Mouse (Mus musculus) kidney, postnatal 10 days (tissue): ENCODE data around the gene Men1.

Experiments used
- DNase-seq: peaks from one replicate; pipeline ENCODE4 v3.0.0; 2021; ENCODE audit warnings: mixed read lengths

Men1 gene

DNA sequence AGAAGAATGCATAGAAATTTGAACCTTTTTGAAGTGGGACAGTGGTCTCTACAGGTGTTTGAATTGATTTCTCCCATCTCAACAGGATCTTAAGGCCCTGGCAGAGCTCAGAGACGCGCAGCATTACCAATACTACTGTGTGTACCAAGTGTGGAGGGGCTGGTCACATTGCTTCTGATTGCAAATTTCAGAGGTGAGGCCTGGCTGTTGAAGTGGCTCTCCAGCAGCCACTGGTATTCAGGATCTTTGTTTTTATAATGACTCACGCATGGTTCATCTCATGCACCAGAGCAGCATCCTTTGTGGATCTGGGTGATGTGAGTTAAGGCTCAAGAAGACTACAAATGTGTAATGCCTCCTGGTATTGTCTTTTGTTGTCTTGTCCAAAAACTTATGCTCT lies 37.7 kb downstream of the Men1 start:
- no peak for DNase-seq

DNA sequence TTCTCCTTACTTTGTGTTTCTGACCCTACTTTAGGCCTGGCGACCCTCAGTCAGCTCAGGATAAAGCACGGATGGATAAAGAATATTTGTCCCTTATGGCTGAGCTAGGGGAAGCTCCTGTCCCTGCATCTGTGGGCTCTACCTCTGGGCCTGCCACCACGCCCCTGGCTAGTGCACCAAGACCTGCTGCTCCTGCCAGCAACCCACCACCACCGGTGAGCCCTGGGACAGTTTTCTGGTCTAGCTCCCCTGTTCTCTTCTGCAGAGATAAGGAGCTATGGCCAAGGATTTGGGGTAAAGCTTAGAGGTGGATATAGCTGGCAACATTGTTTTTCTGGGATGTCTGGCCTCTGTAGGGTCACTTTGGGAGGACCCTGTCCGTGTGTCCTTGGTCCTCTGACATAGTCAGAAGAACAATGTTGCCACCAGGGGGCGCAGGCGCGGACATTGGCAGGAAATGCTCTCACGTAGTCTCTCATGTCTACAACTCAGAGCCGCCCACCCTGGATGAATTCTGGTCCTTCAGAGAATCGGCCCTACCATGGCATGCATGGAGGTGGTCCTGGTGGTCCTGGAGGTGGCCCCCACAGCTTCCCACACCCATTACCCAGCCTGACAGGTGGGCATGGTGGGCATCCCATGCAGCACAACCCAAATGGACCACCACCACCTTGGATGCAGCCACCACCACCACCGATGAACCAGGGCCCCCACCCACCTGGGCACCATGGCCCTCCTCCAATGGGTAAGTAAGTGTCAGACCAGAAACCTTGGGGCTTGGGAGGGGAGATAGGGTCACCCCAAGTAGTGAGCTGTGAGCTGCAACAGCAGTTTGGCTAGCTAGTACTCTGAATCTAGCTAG lies 39.0 kb downstream of the Men1 start:
- DNase-seq: peak; percentile 95

DNA sequence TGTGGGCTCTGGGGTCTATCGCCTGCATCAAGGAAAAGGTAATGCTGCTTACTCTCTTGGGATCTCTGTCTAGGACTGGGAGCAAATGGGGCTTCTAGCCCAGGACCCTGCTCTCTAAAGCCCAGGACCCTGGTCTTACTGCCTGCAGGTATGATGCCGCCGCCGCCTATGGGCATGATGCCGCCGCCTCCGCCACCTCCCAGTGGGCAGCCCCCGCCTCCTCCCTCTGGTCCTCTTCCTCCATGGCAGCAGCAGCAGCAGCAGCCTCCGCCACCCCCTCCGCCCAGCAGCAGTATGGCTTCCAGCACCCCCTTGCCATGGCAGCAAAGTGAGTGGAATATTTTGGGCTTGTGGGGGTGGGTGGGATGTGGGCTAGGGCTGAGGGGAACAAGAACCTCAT lies 39.8 kb downstream of the Men1 start:
- no peak for DNase-seq

DNA sequence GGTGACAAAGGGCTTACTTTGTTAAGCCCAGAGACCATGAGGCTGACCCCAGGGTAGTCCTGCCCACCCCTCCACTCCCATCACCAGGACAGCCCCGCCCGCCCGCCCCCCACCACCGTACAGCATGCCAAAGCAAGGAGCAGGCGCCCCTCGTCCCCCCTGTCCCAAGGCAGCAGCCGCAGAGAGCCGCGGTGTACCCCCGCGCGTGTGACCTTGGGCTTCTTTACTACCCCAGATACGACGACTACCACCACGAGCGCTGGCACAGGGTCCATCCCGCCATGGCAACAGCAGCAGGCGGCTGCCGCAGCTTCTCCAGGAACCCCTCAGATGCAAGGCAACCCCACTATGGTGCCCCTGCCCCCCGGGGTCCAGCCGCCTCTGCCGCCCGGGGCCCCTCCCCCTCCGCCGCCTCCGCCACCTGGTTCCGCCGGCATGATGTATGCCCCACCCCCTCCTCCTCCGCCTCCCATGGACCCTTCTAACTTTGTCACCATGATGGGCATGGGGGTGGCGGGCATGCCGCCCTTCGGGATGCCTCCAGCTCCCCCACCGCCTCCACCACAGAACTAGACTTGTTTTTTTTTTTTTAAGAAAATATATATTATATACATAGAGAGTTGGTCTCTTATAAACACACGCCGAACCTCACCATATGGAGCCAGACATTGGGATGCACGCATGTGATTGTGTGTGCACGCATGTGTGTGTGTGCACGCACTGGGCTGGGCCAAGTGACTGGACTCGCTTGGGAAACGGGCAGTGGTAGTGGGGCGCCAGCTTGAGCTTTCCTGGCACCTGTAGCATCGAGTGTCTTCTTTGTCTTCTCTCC lies 40.9 kb downstream of the Men1 start:
- no peak for DNase-seq

DNA sequence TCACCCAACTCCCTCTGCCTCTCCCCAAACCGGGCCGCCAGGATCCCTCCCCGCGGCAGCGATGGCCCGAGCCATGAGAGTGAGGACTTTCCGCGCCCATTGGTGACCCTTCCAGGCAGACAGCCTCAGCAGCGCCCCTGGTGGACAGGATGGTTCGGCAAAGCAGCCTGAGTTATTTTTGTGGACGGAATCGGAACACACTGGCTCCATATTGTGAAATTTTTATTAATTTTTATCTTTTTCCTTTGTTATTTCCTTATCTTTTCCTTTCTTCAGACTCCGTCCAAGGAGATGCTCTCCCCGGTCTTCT lies 41.4 kb downstream of the Men1 start:
- peak; percentile 81 for DNase-seq

DNA sequence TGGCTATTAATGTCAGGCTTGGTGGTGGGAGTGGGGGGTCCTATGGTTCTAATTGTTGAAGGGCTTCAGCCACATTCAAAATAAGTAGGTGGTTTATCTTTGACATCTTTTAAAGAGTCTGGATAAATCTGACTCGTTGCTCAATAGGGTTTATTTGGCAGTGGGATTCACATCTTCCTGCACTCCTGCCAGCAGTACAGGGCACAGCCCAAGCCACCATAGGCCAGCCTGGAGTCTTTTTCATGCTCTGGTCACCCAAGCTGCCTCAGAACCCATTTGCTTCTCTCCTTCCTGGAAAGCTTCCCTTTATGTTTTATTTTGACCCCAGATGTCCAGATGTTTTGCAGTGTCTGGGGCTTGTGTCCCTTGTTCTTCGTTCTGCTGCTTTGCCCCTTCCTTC lies 41.9 kb downstream of the Men1 start:
- no peak for DNase-seq

DNA sequence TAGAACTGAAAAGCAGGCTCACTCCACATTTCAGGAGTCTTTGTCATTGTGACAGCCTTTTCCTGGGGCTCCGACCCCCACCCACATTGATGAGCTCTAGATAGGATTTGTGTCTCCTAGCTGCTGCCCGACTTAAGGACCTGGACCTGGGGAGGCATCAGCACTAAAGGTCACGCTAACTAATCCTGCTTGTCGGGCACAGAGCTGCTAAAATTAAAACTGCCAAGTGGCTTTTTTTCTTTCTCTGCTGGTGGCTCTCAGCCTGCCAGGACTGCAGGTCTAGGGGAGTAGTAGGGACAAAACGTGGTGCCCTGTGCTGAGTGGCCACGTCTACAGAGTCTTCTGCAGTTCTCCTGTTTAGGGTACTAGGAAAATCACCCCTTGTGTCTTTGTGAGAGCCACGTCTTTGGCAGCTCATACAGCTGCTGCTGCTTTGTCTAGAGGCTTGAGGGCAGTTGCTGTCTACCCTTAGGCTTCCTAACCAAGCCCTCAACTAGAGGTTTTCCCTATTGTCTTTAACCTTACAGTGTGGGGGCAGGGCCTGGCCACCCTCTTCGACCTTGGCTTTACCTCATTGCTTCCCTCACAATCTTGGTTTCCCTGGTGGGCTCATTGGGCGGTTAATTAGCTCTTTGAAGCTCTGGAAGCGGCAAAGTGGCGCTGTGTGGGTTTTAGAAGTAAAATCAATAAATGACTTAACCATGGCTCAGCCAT lies 42.7 kb downstream of the Men1 start:
- no peak for DNase-seq

DNA sequence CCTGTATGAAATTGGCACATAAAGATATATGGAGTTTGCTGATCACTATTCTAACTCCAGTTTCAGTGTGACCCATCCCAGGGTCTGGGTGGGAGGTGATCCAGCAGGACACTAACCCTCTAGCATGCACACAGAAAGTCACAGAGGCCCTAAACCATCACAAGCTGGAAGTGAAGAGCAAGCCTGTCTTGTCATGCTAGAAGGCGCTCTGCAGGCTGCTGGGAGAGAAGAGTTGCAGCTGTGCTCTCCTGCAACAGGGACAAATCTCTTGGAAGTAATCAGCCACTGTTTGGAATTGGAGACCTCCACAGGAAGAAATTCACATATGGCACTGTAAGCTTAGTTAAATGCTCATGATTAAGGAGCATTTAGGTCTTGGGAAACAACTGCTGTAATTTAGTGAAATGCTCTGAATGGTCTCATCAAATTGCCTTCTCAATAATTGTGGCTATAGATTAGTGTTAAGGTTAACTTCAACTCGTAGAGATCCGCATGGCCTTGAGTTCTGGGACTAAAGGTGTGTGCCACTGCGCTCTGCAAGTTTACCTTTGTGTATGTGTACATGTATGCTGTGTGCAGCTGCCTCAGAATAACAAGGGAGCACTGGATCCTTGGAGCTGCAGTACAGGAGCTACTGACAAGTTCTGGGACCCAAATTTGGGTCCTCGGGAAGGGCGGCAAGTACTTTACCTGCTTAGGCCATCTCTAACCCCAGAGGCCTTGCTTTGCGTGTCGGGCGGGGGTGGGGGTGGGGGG lies 45.8 kb downstream of the Men1 start:
- no peak for DNase-seq

DNA sequence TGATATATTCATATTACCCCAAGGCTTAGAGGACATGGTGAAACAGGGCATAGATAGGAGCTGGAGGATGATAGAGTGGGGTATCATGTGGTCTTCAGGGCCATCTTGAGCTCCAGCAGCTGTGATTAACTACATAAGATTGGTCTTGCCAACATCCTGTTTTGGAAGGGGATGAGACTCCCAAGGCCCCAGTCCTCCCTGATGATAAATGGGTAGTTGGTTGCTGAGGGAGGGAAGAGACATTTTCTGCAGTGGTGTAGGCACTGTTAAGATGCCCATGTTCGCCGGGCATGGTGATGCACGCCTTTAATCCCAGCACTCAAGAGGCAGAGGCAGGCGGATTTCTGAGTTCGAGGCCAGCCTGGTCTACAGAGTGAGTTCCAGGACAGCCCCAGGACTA lies 46.5 kb downstream of the Men1 start:
- DNase-seq: no peak

DNA sequence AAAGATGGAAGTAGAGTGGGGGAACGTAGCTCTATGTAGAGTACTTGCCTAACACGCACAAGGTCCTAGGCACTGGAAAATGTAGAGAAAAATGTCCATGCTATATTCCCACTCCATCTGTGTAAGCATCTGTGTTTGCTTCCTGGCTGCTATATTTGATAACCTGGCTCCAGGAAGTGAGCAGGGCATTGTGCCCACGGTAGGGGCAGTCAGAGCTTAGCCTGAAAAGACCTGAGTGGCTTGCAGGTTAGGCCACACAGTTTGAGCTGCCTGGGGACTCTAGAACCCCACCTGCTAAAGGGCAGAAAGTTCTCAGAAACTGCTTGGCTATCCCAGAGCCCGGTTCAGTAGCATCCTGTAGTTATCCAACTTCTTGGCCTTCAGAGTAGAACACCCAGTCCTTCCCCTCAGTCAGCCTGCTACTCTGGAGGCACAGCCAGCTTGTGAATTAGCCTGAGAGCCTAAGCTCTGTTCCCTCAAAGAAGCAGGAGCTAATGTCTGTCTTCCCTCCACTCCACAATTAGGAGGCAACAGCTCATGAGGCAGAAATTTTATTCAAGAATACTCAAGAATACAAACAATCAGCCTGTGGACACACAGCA lies 47.6 kb downstream of the Men1 start:
- no peak for DNase-seq

DNA sequence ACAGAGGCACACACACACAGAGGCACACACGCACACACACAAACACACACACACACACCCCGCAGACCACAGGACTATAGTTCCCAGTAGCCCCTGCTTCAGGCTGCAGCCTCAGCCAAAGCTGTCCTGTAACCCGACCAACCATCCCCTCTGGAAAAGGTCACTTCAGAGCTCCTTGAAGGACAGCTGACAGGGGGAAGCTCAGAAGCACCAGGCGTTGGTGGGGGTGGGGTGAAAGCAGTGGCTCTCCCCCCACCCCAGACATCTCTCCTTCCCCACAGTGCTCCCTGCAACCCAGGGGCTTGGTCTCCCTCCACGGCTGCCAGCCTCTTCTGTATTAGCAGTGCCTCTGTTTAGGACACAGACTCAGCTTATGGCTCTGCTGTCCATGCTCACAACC lies 48.7 kb downstream of the Men1 start:
- DNase-seq: no peak

DNA sequence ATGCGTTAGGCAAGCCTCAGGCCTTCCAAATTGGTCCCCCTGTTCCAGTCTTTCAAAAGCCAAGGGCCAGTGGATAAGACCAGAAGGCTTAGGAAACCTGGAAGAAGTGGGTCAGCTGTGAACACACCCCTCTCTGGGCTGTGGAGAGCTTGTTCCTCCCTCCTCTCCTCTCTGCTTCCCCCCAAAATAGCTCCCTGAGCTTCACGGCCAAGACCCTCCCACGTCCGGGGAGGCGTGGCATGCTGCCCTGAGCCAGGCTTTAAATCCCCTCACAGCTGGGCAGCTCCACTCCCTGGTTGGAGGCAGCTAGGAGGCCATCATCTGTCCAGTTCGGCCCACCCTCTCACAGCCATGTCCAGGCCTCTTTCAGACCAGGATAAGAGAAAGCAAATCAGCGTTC lies 49.3 kb downstream of the Men1 start, which contains the start of gene Pygm:
TSS of gene Pygm (plus strand) at position 272 of the 400 bp plus-strand sequence.
- peak; percentile 90 for DNase-seq

DNA sequence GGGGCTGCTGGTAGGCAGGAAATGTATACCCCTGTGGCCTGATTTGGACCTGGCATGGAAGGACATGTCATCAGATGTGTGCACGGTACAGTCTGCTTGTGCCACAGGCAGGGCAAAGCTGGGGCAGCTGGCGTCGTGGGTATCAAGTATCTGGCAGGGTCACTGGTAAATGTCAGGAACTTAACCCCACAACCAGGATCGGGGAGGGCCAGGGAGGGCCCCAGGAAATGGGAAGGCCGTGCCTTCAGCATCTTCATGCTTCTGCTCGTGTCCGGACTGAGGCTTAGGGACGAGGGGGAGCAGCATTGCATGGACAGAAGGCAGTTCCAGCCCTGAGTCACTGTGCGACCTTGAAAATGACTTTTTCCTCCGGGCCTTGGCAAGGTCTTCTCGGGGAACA lies 50.2 kb downstream of the Men1 start:
- DNase-seq: peak; percentile 31

DNA sequence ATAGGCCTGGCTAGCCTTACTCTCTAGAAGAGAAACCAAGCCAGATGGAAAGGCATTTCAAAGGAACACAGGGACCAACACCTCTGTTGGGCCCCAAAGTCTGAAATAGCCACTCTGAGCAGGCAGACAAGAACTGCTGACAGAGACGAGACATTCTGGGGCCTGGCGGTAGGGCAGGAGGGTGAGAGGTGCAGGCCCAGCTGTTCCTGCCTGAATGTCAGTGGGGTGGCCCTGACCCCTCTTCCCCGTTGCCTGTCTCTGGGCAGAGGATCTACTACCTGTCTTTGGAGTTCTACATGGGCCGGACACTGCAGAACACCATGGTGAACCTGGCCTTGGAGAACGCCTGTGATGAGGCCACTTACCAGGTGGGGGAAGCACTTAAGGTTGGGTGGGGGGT lies 50.6 kb downstream of the Men1 start:
- DNase-seq: no peak

DNA sequence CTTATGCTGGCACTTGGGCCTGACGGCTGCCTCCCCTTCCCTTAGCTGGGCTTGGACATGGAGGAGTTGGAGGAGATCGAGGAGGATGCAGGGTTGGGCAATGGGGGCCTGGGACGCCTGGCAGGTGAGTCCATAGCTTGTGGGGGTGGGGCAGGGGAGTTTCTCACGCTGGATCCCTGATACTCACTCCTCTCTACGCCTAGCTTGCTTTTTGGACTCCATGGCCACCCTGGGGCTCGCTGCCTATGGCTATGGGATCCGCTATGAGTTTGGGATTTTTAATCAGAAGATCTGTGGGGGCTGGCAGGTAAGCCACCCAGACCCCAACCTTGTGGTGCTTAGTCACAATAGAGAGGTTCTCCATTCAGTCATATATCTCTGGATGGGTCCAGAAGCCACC lies 51.0 kb downstream of the Men1 start:
- DNase-seq: no peak

DNA sequence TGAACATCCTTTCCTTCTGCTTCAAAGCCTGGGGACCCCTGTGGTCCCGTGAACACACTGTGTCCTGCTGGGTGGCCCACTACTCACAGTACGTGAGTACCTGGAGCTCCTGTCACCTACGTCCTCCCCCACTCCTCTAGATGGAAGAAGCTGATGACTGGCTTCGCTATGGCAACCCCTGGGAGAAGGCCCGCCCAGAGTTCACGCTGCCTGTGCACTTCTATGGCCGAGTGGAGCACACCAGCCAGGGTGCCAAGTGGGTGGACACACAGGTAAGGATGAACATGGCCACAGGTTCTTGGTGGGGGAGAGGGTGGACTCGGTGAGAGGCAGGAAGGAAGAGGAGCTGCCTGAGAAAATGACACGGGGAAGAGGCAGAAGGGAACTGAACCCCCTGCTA lies 51.5 kb downstream of the Men1 start:
- DNase-seq: no peak

DNA sequence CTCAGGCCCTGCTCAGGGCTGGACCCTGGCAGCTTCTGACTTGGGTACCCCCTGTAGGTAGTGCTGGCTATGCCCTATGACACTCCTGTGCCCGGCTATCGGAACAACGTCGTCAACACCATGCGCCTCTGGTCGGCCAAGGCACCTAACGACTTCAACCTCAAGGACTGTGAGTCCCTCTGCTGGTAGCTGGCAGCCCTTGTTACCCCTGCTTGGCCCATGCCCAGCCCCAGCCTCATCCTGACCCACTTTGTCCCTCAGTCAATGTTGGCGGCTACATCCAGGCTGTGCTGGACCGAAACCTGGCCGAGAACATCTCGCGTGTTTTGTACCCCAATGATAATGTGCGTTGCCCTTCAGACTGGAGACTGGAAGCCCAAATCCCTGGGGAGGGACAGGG lies 53.2 kb downstream of the Men1 start:
- DNase-seq: no peak

DNA sequence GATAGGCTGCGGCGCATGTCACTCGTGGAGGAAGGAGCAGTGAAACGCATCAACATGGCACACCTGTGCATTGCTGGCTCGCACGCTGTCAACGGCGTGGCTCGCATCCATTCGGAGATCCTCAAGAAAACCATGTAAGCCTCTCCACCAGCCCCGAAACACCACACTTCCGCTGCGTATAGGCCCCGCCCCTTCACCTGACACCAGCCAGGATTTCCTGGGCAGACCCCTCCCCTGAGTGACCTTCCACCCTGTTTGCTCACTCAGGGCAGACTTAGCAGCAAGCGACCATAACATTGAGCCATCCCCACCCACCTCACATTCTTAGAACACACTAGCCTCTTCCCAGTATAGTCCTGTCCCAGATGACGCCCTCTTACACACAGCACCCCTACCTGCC lies 55.0 kb downstream of the Men1 start:
- DNase-seq: no peak

DNA sequence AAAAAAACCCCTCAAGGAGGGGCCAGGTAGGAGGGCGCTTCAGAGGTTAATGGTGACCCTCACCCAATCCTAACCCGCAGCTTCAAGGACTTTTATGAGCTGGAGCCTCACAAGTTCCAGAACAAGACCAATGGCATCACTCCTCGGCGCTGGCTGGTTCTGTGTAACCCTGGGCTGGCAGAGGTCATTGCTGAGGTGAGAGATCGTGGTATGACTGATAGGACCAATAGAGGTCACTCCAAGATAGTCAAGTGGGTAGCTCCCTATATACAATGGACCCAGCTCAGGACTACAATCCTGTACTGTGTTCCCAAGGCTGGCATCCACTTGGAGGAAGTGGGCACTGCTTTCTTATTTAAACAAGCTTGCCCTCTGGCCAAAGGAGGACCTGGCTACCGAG lies 55.5 kb downstream of the Men1 start:
- no peak for DNase-seq
